Mouse (Mus musculus) kidney, embryonic 14.5 days (tissue): ENCODE results near the gene Gm10518. TPM values are rescaled to one million over a fixed set of nuclear protein-coding genes. Genes with fewer than 3 reads are reported as not detected.

ENCODE experiments used
- ATAC-seq: fragments of 200-750 bp; cut with Nextera tagmentation; 2 replicates; pipeline ENCODE4 v1.8.0; 2017; ENCODE audit warnings: moderate number of reproducible peaks, mild to moderate bottlenecking, moderate TSS enrichment, moderate library complexity; ENCODE audit not compliant: low FRiP score, low TSS enrichment
- H3K27ac ChIP-seq: fragments of 300-500 bp; sonication (generic); 2 replicates; pipeline ENCODE4 v1.5.1; 2014; ENCODE audit warnings: low read depth, mild to moderate bottlenecking, low read length, moderate library complexity, mixed read lengths
- H3K27me3 ChIP-seq: fragments of 300-500 bp; sonication (generic); 2 replicates; pipeline ENCODE4 v1.6.1; 2014; ENCODE audit warnings: mild to moderate bottlenecking, low read length; ENCODE audit not compliant: control insufficient read depth, insufficient read depth
- H3K36me3 ChIP-seq: fragments of 300-500 bp; sonication (generic); 2 replicates; pipeline ENCODE4 v1.6.1; 2014; ENCODE audit warnings: low read length, mixed read lengths; ENCODE audit not compliant: control insufficient read depth, insufficient read depth
- H3K4me1 ChIP-seq: fragments of 300-500 bp; sonication (generic); 2 replicates; pipeline ENCODE4 v1.6.1; 2014; ENCODE audit warnings: low read length, mixed read lengths; ENCODE audit not compliant: control insufficient read depth, insufficient read depth
- H3K4me2 ChIP-seq: fragments of 300-500 bp; sonication (generic); replicated peaks from 2 replicates; pipeline ENCODE4 v1.6.1; 2014; ENCODE audit warnings: low read depth, mild to moderate bottlenecking, low read length
- H3K4me3 ChIP-seq: fragments of 300-500 bp; sonication (generic); 2 replicates; pipeline ENCODE4 v1.5.1; 2014; ENCODE audit warnings: mild to moderate bottlenecking, low read length
- H3K9ac ChIP-seq: fragments of 300-500 bp; sonication (generic); 2 replicates; pipeline ENCODE4 v1.6.1; 2014; ENCODE audit warnings: low read depth, mild to moderate bottlenecking, low read length, moderate library complexity
- H3K9me3 ChIP-seq: fragments of 300-500 bp; sonication (generic); 2 replicates; pipeline ENCODE4 v1.6.1; 2016; ENCODE audit warnings: low read length; ENCODE audit not compliant: control insufficient read depth
- WGBS: fragments of 180-500 bp; shearing (Covaris S2); extraction: QIAGEN DNeasy Blood & Tissue Kit; methylation state at CpG from one replicate; pipeline ENCODE4 v1.1.7; 2014; 5-methylcytosine and 5-hydroxymethylcytosine counted together
- polyA plus RNA-seq: library from polyadenylated mRNA; unstranded; fragments of >200 nt; fragmentation: Nextera tagmentation; extraction: Ambion mirVana; gene quantifications from 2 replicates; pipeline ENCODE4 v1.2.1, GENCODE M21; 2014

The Gm10518 gene
- polyA plus RNA-seq, 1 experiment from 2014 or later: 0.43 TPM

- Histone ChIP-seq H3K4me1 (peaks cover 8% of the 10 kb centered on the region; the same call in 1 of the 2 replicates), H3K4me3 (no peak overlapping the region), H3K9me3 (no peaks in the 10 kb centered on the region), H3K9ac (no peak overlapping the region), H3K36me3 (no peaks in the 10 kb centered on the region), H3K27ac (no peak overlapping the region), H3K27me3 (no peaks in the 10 kb centered on the region), H3K4me2 (no peak overlapping the region)
- ATAC-seq: no peak
- 21% methylated on average over 3 of the region's 3 CpGs for WGBS
Observed at GRCm38 (mm10) chr1:179843981-179844380, 40.8 kb downstream of the Gm10518 start.

- Histone ChIP-seq H3K27me3 (no peaks in the 10 kb centered on the region), H3K27ac (no peak overlapping the region), H3K9ac (no peak overlapping the region), H3K4me1 (peaks cover 8% of the 10 kb centered on the region; the same call in 1 of the 2 replicates), H3K4me2 (no peak overlapping the region), H3K36me3 (no peaks in the 10 kb centered on the region), H3K4me3 (no peak overlapping the region), H3K9me3 (no peaks in the 10 kb centered on the region)
- peak; percentile 73; the same call in 1 of the 2 replicates for ATAC-seq
- 29% methylated on average over 5 of the region's 5 CpGs for WGBS
Observed at GRCm38 (mm10) chr1:179844894-179845293, 41.7 kb downstream of the Gm10518 start.

- Histone ChIP-seq H3K27me3 (no peaks in the 10 kb centered on the region), H3K9ac (no peak overlapping the region), H3K4me3 (no peak overlapping the region), H3K9me3 (no peaks in the 10 kb centered on the region), H3K36me3 (no peaks in the 10 kb centered on the region), H3K4me1 (peaks cover 8% of the 10 kb centered on the region; the same call in 1 of the 2 replicates), H3K4me2 (no peak overlapping the region), H3K27ac (no peak overlapping the region)
- no peak for ATAC-seq
- 85% methylated on average over 16 of the region's 16 CpGs for WGBS
Observed at GRCm38 (mm10) chr1:179845832-179846499, 42.8 kb downstream of the Gm10518 start.

GRCm38 (mm10) chr1:179847173-179847572 lies 44.0 kb downstream of the Gm10518 start:
- H3K27ac ChIP-seq: no peak overlapping the region
- no peaks in the 10 kb centered on the region for H3K36me3 ChIP-seq
- WGBS: 48% methylated on average over 7 of the region's 7 CpGs
- no peaks in the 10 kb centered on the region for H3K27me3 ChIP-seq
- peaks cover 8% of the 10 kb centered on the region; the same call in 1 of the 2 replicates for H3K4me1 ChIP-seq
- no peak for ATAC-seq
- H3K4me2 ChIP-seq: no peak overlapping the region; the same call in 1 of the 2 replicates
- H3K9ac ChIP-seq: no peak overlapping the region
- H3K4me3 ChIP-seq: no peak overlapping the region
- no peaks in the 10 kb centered on the region for H3K9me3 ChIP-seq

GRCm38 (mm10) chr1:179847759-179848389 lies 44.7 kb downstream of the Gm10518 start:
- peak overlapping the region; percentile 36 for H3K4me3 ChIP-seq
- H3K27me3 ChIP-seq: no peaks in the 10 kb centered on the region
- WGBS: 3% methylated on average over 20 of the region's 20 CpGs
- H3K4me2 ChIP-seq: peak overlapping the region; percentile 58
- peak; percentile 65 for ATAC-seq
- H3K4me1 ChIP-seq: peaks cover 8% of the 10 kb centered on the region; the same call in 1 of the 2 replicates
- peak overlapping the region; percentile 55 for H3K9ac ChIP-seq
- no peaks in the 10 kb centered on the region for H3K36me3 ChIP-seq
- peak overlapping the region; percentile 12; the same call in 1 of the 2 replicates for H3K27ac ChIP-seq
- no peaks in the 10 kb centered on the region for H3K9me3 ChIP-seq

- WGBS: 33% methylated on average over 4 of the region's 4 CpGs
- no peak for ATAC-seq
- no peak overlapping the region for H3K4me2 ChIP-seq
Observed at GRCm38 (mm10) chr1:179853421-179853820, 50.2 kb downstream of the Gm10518 start.

More at GRCm38 (mm10) chr1:179853421-179853820, 50.2 kb downstream of the Gm10518 start:
- Histone ChIP-seq H3K36me3 (no peaks in the 10 kb centered on the region), H3K27me3 (no peaks in the 10 kb centered on the region), H3K4me1 (no peaks in the 10 kb centered on the region), H3K4me3 (no peak overlapping the region), H3K27ac (no peak overlapping the region), H3K9ac (no peak overlapping the region), H3K9me3 (no peaks in the 10 kb centered on the region)

Other genes starting within 250 kb of the Gm10518 start
- 70.7 and 74.6 TPM in 2 replicates for gene Sccpdh, start 135.2 kb upstream of the Gm10518 start, polyA plus RNA-seq
- gene Kif28, start 58.1 kb upstream of the Gm10518 start, polyA plus RNA-seq: not detected in 2 replicates
- 35.1 and 41.3 TPM in 2 replicates for gene Ahctf1, start 304 bp downstream of the Gm10518 start, polyA plus RNA-seq
- 15.2 and 19.7 TPM in 2 replicates for gene Cdc42bpa, start 157.1 kb downstream of the Gm10518 start, polyA plus RNA-seq